ENCODE assay signal across 11 mouse cellular contexts in the genomic region with DNA sequence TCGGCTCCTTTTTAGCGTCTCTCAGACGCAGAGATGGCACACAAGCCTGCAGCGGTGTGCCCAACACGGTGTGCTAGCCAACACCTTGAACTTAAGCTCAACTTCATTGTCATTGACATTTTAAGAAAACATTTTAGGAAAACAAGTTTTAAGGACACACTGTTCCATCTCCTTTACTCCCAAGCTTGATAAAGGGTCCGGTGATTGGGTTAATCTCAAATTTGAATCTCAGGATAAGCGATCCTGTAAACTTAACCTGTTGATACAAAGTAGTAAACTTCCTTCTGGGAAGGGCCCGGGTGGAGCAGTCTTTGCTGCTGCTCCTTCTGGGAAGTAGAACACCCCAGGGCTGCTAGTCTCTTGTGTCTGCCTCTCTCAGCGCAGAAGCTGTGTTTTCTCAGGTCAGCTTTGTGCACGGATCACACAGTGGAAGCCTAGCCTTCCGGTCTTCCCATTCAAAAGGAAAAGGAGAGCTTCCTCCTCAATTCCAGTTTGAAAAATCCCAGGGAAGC.
DNase-seq lines count a peak whose midpoint lies in the region; TF ChIP-seq lines count a peak whose summit lies in the region.
"Had no signal": no experiment of that assay in that cellular context is flagged by ENCODE, and none has a peak within 500 bp of the region (broad histone marks: within the 10 kb centered on the region; RNA-seq: fewer than 3 reads in every experiment).

No protein-coding gene starts in this region.

- WGBS in heart, embryonic 10.5 days = 52% methylated on average over 11 of the region's 11 CpGs
- 76% methylated on average over 11 of the region's 11 CpGs for WGBS in embryonic facial prominence, embryonic 10.5 days

- intact Hi-C loops in heart, postnatal 10 days (cut with DNase I) = no loop called here
- intact Hi-C loops in left cerebral cortex, adult 2 months (cut with DNase I) = no loop called here

- peaks cover 83% of the 10 kb centered on the region for H3K27me3 ChIP-seq in heart, embryonic 10.5 days (ENCODE audit: insufficient read depth, poor library complexity, severe bottlenecking)
- H3K27me3 ChIP-seq in embryonic facial prominence, embryonic 10.5 days (replicated peaks; ENCODE audit: low read depth, poor library complexity, severe bottlenecking) = no peaks in the 10 kb centered on the region; the same call in 1 of the 2 replicates

- no peak for DNase-seq in heart, embryonic 10.5 days (ENCODE audit: low spot score)
- no peak for DNase-seq in heart, postnatal 10 days
- DNase-seq in left cerebral cortex, adult 2 months (ENCODE audit: extremely low spot score in 1 of 2, low spot score in 2 of 2) = no peak
- DNase-seq in left cerebral cortex, adult 8-10 months (ENCODE audit: low spot score in 2 of 2) = no peak
- no peak for DNase-seq in embryonic facial prominence, embryonic 10.5 days (ENCODE audit: low spot score)
- DNase-seq in lung, postnatal 25 days (ENCODE audit: low spot score) = peak; percentile 51
- DNase-seq in right cerebral cortex, adult 2 months (ENCODE audit: low spot score in 2 of 2) = no peak
- no peak for DNase-seq in frontal cortex, postnatal 10 days (ENCODE audit: low spot score in 2 of 2)
- DNase-seq: cerebellum, adult 9-10 months; layer of hippocampus, postnatal 36 days had no signal

- no peak overlapping the region for H3K27ac ChIP-seq in heart, embryonic 10.5 days
- H3K27ac ChIP-seq in left cerebral cortex, adult 2 months = peak overlapping the region; percentile 64
- H3K27ac ChIP-seq in embryonic facial prominence, embryonic 10.5 days (replicated peaks) = peak overlapping the region; percentile 71; the same call in 1 of the 2 replicates
- H3K27ac ChIP-seq: macrophage had no signal

- no peaks in the 10 kb centered on the region for H3K9me3 ChIP-seq in heart, embryonic 10.5 days
- H3K9me3 ChIP-seq in embryonic facial prominence, embryonic 10.5 days = no peaks in the 10 kb centered on the region

- peaks cover 46% of the 10 kb centered on the region for H3K4me1 ChIP-seq in heart, embryonic 10.5 days
- H3K4me1 ChIP-seq in embryonic facial prominence, embryonic 10.5 days = peaks cover 72% of the 10 kb centered on the region

- 0 out of 2 replicates have a peak overlapping the region, but pooled peaks have one; percentile 2 for H3K4me3 ChIP-seq in heart, embryonic 10.5 days
- no peak overlapping the region for H3K4me3 ChIP-seq in left cerebral cortex, adult 2 months
- H3K4me3 ChIP-seq in embryonic facial prominence, embryonic 10.5 days = no peak overlapping the region

- TF ChIP-seq CTCF in left cerebral cortex, adult 2 months (IDR thresholded peaks at IDR 0.05) = no peak

- H3K36me3 ChIP-seq in heart, embryonic 10.5 days = no peaks in the 10 kb centered on the region
- no peaks in the 10 kb centered on the region for H3K36me3 ChIP-seq in embryonic facial prominence, embryonic 10.5 days (replicated peaks)
